Mouse (Mus musculus): ENCODE results near the gene Elp4. TPM values are rescaled to one million over a fixed set of nuclear protein-coding genes. Genes with fewer than 3 reads are reported as not detected.

Elp4 gene
- total RNA-seq, 2 experiments from 2014 or later = 7.1 to 8.6 TPM

DNA sequence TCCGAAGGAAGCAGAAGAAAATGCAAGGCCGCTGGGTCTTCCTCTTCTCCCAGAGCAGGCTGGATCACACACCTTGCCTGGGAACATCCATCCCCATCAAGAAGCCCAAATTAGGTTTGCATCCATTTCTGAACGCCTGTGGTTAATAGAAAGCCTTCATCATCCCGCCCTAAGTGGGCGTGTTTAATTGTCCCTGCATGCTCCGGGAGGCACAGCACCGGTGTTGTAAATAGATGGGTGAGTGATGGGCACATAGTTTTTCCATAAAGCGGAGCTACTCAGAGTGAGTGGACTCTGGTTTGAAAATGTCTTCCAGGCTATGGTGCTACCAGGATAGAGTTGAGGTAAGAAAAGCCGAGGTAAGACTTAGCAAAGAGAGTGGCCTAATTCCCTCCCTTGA, 245.0 kb downstream of the Elp4 start:
- no peak for DNase-seq (ENCODE audit: low spot score)

DNA sequence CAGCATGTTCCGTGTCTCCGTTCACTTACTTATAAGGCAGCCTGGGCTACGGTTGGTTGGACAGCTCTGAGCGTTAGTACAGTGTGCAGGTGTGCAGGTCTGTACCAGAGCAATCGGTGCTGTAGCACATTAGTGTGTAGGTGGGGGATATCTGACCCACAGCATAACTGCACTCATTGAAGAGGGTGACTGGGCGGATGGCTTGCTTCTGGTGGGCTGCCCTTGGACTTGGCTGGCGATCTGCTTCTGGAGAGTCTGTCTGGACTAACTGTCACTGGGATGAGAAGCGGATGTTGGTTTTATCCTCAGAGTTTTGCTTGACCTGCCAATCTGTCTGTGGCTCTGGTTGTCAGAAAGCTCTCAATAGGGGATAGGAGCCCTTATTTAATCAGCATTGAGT, 247.9 kb downstream of the Elp4 start:
- DNase-seq (ENCODE audit: low spot score) = no peak

Other genes starting within 250 kb of the Elp4 start
- not detected for gene Pax6, start 235.7 kb downstream of the Elp4 start, total RNA-seq (2021)
- 10 to 100 TPM; 72.5 to 81.2 TPM for gene Immp1l, start 74 bp upstream of the Elp4 start, total RNA-seq (2021)
- gene Dnajc24, start 99.0 kb upstream of the Elp4 start, total RNA-seq (2021) = 1 to 10 TPM; 6.0 to 6.5 TPM